Comparison of ENCODE assay signal across 26 mouse cellular contexts in the genomic region with DNA sequence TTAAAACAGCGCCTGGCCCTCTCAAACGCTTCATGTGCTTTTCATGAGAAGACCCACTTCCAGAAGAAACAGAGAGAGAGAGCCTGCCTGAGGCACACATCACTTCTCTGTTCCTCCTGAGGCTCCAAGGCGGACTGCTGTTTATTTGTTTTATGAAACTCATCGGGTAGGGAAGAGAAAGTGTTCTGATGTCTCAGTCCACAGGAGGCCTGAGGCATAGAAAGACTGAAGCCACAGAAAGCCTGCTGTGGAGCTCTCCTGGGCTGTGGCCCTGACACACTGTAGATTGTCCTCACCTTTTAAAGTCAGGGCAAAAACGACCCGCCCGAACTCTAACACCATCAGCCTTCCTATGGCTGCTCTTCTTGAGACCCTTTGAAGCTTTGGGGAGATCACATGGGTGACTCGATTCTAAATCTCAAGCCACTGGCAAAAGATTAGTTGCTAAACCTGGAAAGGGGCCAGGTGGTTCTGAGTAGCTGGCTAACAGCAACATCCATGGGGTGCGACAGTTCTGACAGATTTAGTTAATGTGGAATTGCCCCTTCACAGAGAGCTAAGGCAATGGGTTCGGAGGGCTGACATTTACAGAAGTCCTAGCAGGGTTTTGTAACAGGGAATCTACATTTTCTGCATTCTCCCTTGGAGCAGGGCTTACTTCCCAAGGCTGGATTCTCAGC. TPM values are rescaled to one million over a fixed set of nuclear protein-coding genes. Genes with fewer than 3 reads are reported as not detected.
DNase-seq lines count a peak whose midpoint lies in the region; ATAC-seq and TF ChIP-seq lines count a peak whose summit lies in the region.
"Had no signal": no experiment of that assay in that cellular context is flagged by ENCODE, and none has a peak within 500 bp of the region (broad histone marks: within the 10 kb centered on the region; RNA-seq: fewer than 3 reads in every experiment).

No protein-coding gene starts in this region.

- in situ Hi-C loops in Patski (cut with MboI; ENCODE audit: low pct_unique_long_range_greater_than_20kb), result no loop called here

- peaks cover 11% of the 10 kb centered on the region for H3K4me1 ChIP-seq in heart, embryonic 10.5 days
- no peaks in the 10 kb centered on the region for H3K4me1 ChIP-seq in lung, postnatal 0 days (ENCODE audit: insufficient read depth, low read depth, low read length)
- no peaks in the 10 kb centered on the region; the same call in 1 of the 2 replicates for H3K4me1 ChIP-seq in intestine, embryonic 16.5 days (ENCODE audit: control insufficient read depth, insufficient read depth, low read length)
- H3K4me1 ChIP-seq: neural tube, embryonic 12.5 days had no signal

- H3K36me3 ChIP-seq in heart, embryonic 10.5 days, result no peaks in the 10 kb centered on the region
- H3K36me3 ChIP-seq in lung, postnatal 0 days (ENCODE audit: insufficient read depth, low read length), result no peaks in the 10 kb centered on the region
- no peaks in the 10 kb centered on the region for H3K36me3 ChIP-seq in intestine, embryonic 16.5 days (ENCODE audit: control insufficient read depth, insufficient read depth, low read length)
- H3K36me3 ChIP-seq: embryonic facial prominence, embryonic 15.5 days; hindbrain, embryonic 10.5 days; limb, embryonic 10.5 days; neural tube, embryonic 12.5 days had no signal

- no peak overlapping the region for H3K9ac ChIP-seq in lung, postnatal 0 days (replicated peaks; ENCODE audit: low read depth)
- H3K9ac ChIP-seq in intestine, embryonic 16.5 days (ENCODE audit: low read depth, low read length), result no peak overlapping the region
- H3K9ac ChIP-seq: embryonic facial prominence, embryonic 15.5 days; neural tube, embryonic 12.5 days had no signal

- H3K4me2 ChIP-seq in lung, postnatal 0 days (replicated peaks; ENCODE audit: low read depth, low read length), result no peak overlapping the region
- H3K4me2 ChIP-seq in intestine, embryonic 16.5 days (ENCODE audit: low read depth, low read length), result no peak overlapping the region
- H3K4me2 ChIP-seq: embryonic facial prominence, embryonic 15.5 days; liver, embryonic 11.5 days; neural tube, embryonic 12.5 days had no signal

- no peak for TF ChIP-seq EP300 in lung, postnatal 0 days (IDR thresholded peaks at IDR 0.05)

- no peaks in the 10 kb centered on the region for H3K27me3 ChIP-seq in heart, embryonic 10.5 days (ENCODE audit: insufficient read depth, poor library complexity, severe bottlenecking)
- H3K27me3 ChIP-seq in lung, postnatal 0 days (replicated peaks; ENCODE audit: insufficient read depth, low read length), result no peaks in the 10 kb centered on the region
- no peaks in the 10 kb centered on the region for H3K27me3 ChIP-seq in Patski
- H3K27me3 ChIP-seq in intestine, embryonic 16.5 days (replicated peaks; ENCODE audit: control insufficient read depth, insufficient read depth, low read length), result no peaks in the 10 kb centered on the region
- H3K27me3 ChIP-seq: CH12.LX; embryonic facial prominence, embryonic 15.5 days; neural tube, embryonic 12.5 days had no signal

- 55% methylated on average over 10 of the region's 10 CpGs for WGBS in heart, embryonic 10.5 days
- 52% methylated on average over 10 of the region's 10 CpGs for WGBS in lung, postnatal 0 days
- 57% methylated on average over 10 of the region's 10 CpGs for WGBS in intestine, embryonic 16.5 days

- CTCF ChIA-PET in Patski (lab: Charles Lee), result interaction anchor here (1.7 kb wide), 1 partner anchor 22 kb away, joined by 7 read pairs; no protein-coding TSS in a partner anchor

- no peak for TF ChIP-seq CTCF in lung, postnatal 0 days (IDR thresholded peaks at IDR 0.05)
- no peak for TF ChIP-seq CTCF in Patski (IDR thresholded peaks at IDR 0.05)

- no peak for ATAC-seq in lung, postnatal 0 days
- ATAC-seq in Patski, result peak; percentile 38
- ATAC-seq in intestine, embryonic 16.5 days, result no peak
- ATAC-seq: inflammation-experienced regulatory T-cells, adult 6 months had no signal

- no peaks in the 10 kb centered on the region for H3K9me3 ChIP-seq in heart, embryonic 10.5 days
- H3K9me3 ChIP-seq in lung, postnatal 0 days (ENCODE audit: low read length), result no peaks in the 10 kb centered on the region
- no peaks in the 10 kb centered on the region for H3K9me3 ChIP-seq in intestine, embryonic 16.5 days (ENCODE audit: control insufficient read depth, low read length)
- H3K9me3 ChIP-seq: embryonic facial prominence, embryonic 15.5 days; hindbrain, embryonic 10.5 days; limb, embryonic 10.5 days; neural tube, embryonic 12.5 days had no signal

- peak; percentile 26 for DNase-seq in adrenal gland, postnatal 14 days
- no peak for DNase-seq in adrenal gland, adult 8-10 months
- DNase-seq in heart, embryonic 10.5 days (ENCODE audit: low spot score), result no peak
- DNase-seq in heart, adult 18-20 months, result no peak
- DNase-seq in lung, postnatal 0 days (ENCODE audit: low spot score), result peak; percentile 6
- DNase-seq in lung, adult 18-20 months, result no peak
- no peak for DNase-seq in Patski (ENCODE audit: low read depth, low spot score)
- DNase-seq: cerebellum, adult 11 months; kidney, adult 8-10 months; kidney, postnatal 25 days; lung, adult 2 months; thymus, postnatal 14 days had no signal

- POLR2A ChIA-PET in Patski (lab: Charles Lee), result interaction anchor here (0.7 to 1.2 kb wide), 3 partner anchors 11 to 1111 kb away, joined by 3 read pairs; no protein-coding TSS in a partner anchor

- 0 out of 2 replicates have a peak overlapping the region, but pooled peaks have one; percentile 10 for H3K27ac ChIP-seq in heart, embryonic 10.5 days
- no peak overlapping the region for H3K27ac ChIP-seq in lung, postnatal 0 days (ENCODE audit: low read length)
- H3K27ac ChIP-seq in intestine, embryonic 16.5 days (ENCODE audit: low read length), result no peak overlapping the region
- H3K27ac ChIP-seq: embryonic facial prominence, embryonic 15.5 days; hindbrain, embryonic 10.5 days; left cerebral cortex, adult 2 months; limb, embryonic 10.5 days; neural tube, embryonic 12.5 days had no signal

- H3K4me3 ChIP-seq in heart, embryonic 10.5 days, result no peak overlapping the region
- H3K4me3 ChIP-seq in lung, postnatal 0 days (ENCODE audit: low read depth, low read length), result no peak overlapping the region
- H3K4me3 ChIP-seq in intestine, embryonic 16.5 days (ENCODE audit: low read length), result no peak overlapping the region
- H3K4me3 ChIP-seq: embryonic facial prominence, embryonic 15.5 days; hindbrain, embryonic 10.5 days; left cerebral cortex, adult 2 months; limb, embryonic 10.5 days; neural tube, embryonic 12.5 days had no signal

RNA-seq across cellular contexts. Expression of a gene that starts 35.0 kb away (rescaled TPM):
- 36.1 and 39.4 TPM in 2 replicates for total RNA-seq in adrenal gland, postnatal 14 days (2021)
- total RNA-seq in adrenal gland, adult 8-10 months (2022), result 10 to 100 TPM; 20.1 to 27.2 (median 24.6) TPM
- 150 and 180 TPM in 2 replicates for polyA plus RNA-seq in heart, embryonic 10.5 days (2016; fragmentation: Nextera tagmentation; extraction: Ambion mirVana)
- total RNA-seq in heart, adult 18-20 months (2021), result 10 to 100 TPM; 31.9 to 32.5 TPM
- polyA plus RNA-seq in lung, postnatal 0 days (2015; fragmentation: Nextera tagmentation; extraction: Ambion mirVana), result 40.1 and 40.5 TPM in 2 replicates
- polyA plus RNA-seq in Patski (2021), result 114 TPM
- polyA plus RNA-seq in intestine, embryonic 16.5 days (2015; fragmentation: Nextera tagmentation; extraction: Ambion mirVana), result 95.2 and 110 TPM in 2 replicates

RNA-seq across cellular contexts. Expression of a gene that starts 59.7 kb away (rescaled TPM):
- total RNA-seq in adrenal gland, postnatal 14 days (2021), result not detected in 2 replicates
- total RNA-seq in adrenal gland, adult 8-10 months (2022), result not detected
- not detected in 2 replicates for polyA plus RNA-seq in heart, embryonic 10.5 days (2016; fragmentation: Nextera tagmentation; extraction: Ambion mirVana)
- total RNA-seq in heart, adult 18-20 months (2021), result not detected
- polyA plus RNA-seq in lung, postnatal 0 days (2015; fragmentation: Nextera tagmentation; extraction: Ambion mirVana), result 0.06 TPM in 2 replicates
- 0.09 TPM for polyA plus RNA-seq in Patski (2021)
- polyA plus RNA-seq in intestine, embryonic 16.5 days (2015; fragmentation: Nextera tagmentation; extraction: Ambion mirVana), result not detected in 2 replicates
- total RNA-seq: adrenal gland, adult 18-20 months; gastrocnemius, adult 8-10 months; granulocyte monocyte progenitor cell, adult 5-6 weeks; MEL had no signal
- polyA plus RNA-seq: embryonic facial prominence, embryonic 15.5 days; heart, postnatal 0 days; hindbrain, embryonic 10.5 days; inflammation-experienced regulatory T-cells, adult 6 months; limb, embryonic 10.5 days; liver, embryonic 11.5 days had no signal

Comparison
In these comparisons a context has a peak if more than half of its experiments do, and no peak if none do; other contexts are left out.
1. DNase-seq: peak in adrenal gland, postnatal 14 days (single experiment) and lung, postnatal 0 days (single experiment); none in adrenal gland, adult 8-10 months (single experiment), heart, embryonic 10.5 days (single experiment), heart, adult 18-20 months (0 of 2), lung, adult 18-20 months (0 of 2) and Patski (single experiment).